Mouse (Mus musculus) liver, embryonic 13.5 days (tissue): ENCODE results near the gene Ddx43. TPM values are rescaled to one million over a fixed set of nuclear protein-coding genes. Genes with fewer than 3 reads are reported as not detected.

Source experiments
- ATAC-seq: fragments of 200-750 bp; cut with Nextera tagmentation; 2 replicates; pipeline ENCODE4 v1.8.0; 2017; ENCODE audit warnings: low read depth, mild to moderate bottlenecking, moderate number of reproducible peaks, moderate library complexity
- DNase-seq: peaks from one replicate; pipeline ENCODE4 v3.0.0; 2022
- H3K27ac ChIP-seq: fragments of 300-500 bp; sonication (generic); 2 replicates; pipeline ENCODE4 v1.5.1; 2015; ENCODE audit warnings: moderate library complexity, mild to moderate bottlenecking, inconsistent platforms
- H3K27me3 ChIP-seq: fragments of 300-500 bp; sonication (generic); 2 replicates; pipeline ENCODE4 v1.6.1; 2015; ENCODE audit warnings: mild to moderate bottlenecking, inconsistent platforms
- H3K36me3 ChIP-seq: fragments of 300-500 bp; sonication (generic); 2 replicates; pipeline ENCODE4 v1.6.1; 2015; ENCODE audit warnings: mild to moderate bottlenecking, inconsistent platforms
- H3K4me1 ChIP-seq: fragments of 300-500 bp; sonication (generic); replicated peaks from 2 replicates; pipeline ENCODE4 v1.6.1; 2015; ENCODE audit warnings: inconsistent platforms
- H3K4me2 ChIP-seq: fragments of 300-500 bp; sonication (generic); 2 replicates; pipeline ENCODE4 v1.6.1; 2015; ENCODE audit warnings: inconsistent platforms, mild to moderate bottlenecking, moderate library complexity
- H3K4me3 ChIP-seq: fragments of 300-500 bp; sonication (generic); replicated peaks from 2 replicates; pipeline ENCODE4 v1.5.1; 2015; ENCODE audit warnings: mild to moderate bottlenecking, inconsistent platforms
- H3K9ac ChIP-seq: fragments of 300-500 bp; sonication (generic); 2 replicates; pipeline ENCODE4 v1.6.1; 2015; ENCODE audit warnings: mild to moderate bottlenecking, inconsistent platforms
- H3K9me3 ChIP-seq: fragments of 300-500 bp; sonication (generic); replicated peaks from 2 replicates; pipeline ENCODE4 v1.6.1; 2016; ENCODE audit warnings: inconsistent platforms
- WGBS: fragments of 180-500 bp; shearing (Covaris S2); methylation state at CpG from one replicate; pipeline ENCODE4 v1.1.7; 2015; ENCODE audit not compliant: insufficient replicate concordance; 5-methylcytosine and 5-hydroxymethylcytosine counted together
- polyA plus RNA-seq: library from polyadenylated mRNA; unstranded; fragments of >200 nt; fragmentation: Nextera tagmentation; extraction: Ambion mirVana; gene quantifications from 2 replicates; pipeline ENCODE4 v1.2.1, GENCODE M21; 2015

The Ddx43 gene
- polyA plus RNA-seq, 1 experiment from 2014 or later, result not detected

GRCm38 (mm10) chr9:78374885-78375389 is 20.6 kb upstream of the Ddx43 start:
- 48% methylated on average over 1 of the region's 1 CpGs for WGBS
- no peak overlapping the region for H3K27ac ChIP-seq
- H3K9ac ChIP-seq, result no peak overlapping the region

GRCm38 (mm10) chr9:78375486-78375885 is 20.1 kb upstream of the Ddx43 start:
- ATAC-seq (no peak), DNase-seq (no peak)
- Histone ChIP-seq H3K27me3 (peaks cover 29% of the 10 kb centered on the region), H3K4me1 (no peaks in the 10 kb centered on the region), H3K9me3 (no peaks in the 10 kb centered on the region), H3K4me2 (no peak overlapping the region), H3K4me3 (no peak overlapping the region), H3K9ac (no peak overlapping the region), H3K36me3 (no peaks in the 10 kb centered on the region), H3K27ac (no peak overlapping the region)
- 63% methylated on average over 4 of the region's 4 CpGs for WGBS

More at GRCm38 (mm10) chr9:78374885-78375389, 20.6 kb upstream of the Ddx43 start:
- Histone ChIP-seq H3K27me3 (peaks cover 27% of the 10 kb centered on the region), H3K36me3 (no peaks in the 10 kb centered on the region), H3K9me3 (no peaks in the 10 kb centered on the region), H3K4me1 (no peaks in the 10 kb centered on the region), H3K4me3 (no peak overlapping the region), H3K4me2 (no peak overlapping the region)
- ATAC-seq (no peak), DNase-seq (no peak)

- Histone ChIP-seq H3K4me2 (no peak overlapping the region), H3K4me1 (no peaks in the 10 kb centered on the region), H3K4me3 (no peak overlapping the region), H3K27me3 (peaks cover 29% of the 10 kb centered on the region), H3K9me3 (no peaks in the 10 kb centered on the region), H3K27ac (no peak overlapping the region), H3K36me3 (no peaks in the 10 kb centered on the region), H3K9ac (no peak overlapping the region)
- DNase-seq (no peak), ATAC-seq (no peak)
- WGBS, result 40% methylated on average over 8 of the region's 8 CpGs
Measured at GRCm38 (mm10) chr9:78377546-78377945, 18.0 kb upstream of the Ddx43 start.

GRCm38 (mm10) chr9:78378113-78378785 is 17.3 kb upstream of the Ddx43 start, which contains the start of gene Ooep:
TSS of gene Ooep (minus strand) at chr9:78378725.
- no peaks in the 10 kb centered on the region for H3K4me1 ChIP-seq
- H3K27me3 ChIP-seq, result peaks cover 29% of the 10 kb centered on the region
- 6% methylated on average over 23 of the region's 23 CpGs for WGBS
- no peak within 1 kb of the TSS; the same call in 1 of the 2 replicates for H3K4me3 ChIP-seq
- no peak within 1 kb of the TSS for H3K9ac ChIP-seq
- ATAC-seq, result no peak
- H3K4me2 ChIP-seq, result peak within 1 kb of the TSS; percentile 43
- H3K36me3 ChIP-seq, result no peaks in the 10 kb centered on the region
- no peaks in the 10 kb centered on the region for H3K9me3 ChIP-seq
- DNase-seq, result no peak
- H3K27ac ChIP-seq, result no peak within 1 kb of the TSS

GRCm38 (mm10) chr9:78385893-78386292 is 9.7 kb upstream of the Ddx43 start:
- DNase-seq (no peak), ATAC-seq (no peak)
- 36% methylated on average over 3 of the region's 3 CpGs for WGBS

GRCm38 (mm10) chr9:78386947-78387346 is 8.6 kb upstream of the Ddx43 start:
- ATAC-seq, result no peak
- 65% methylated on average over 7 of the region's 7 CpGs for whole genome bisulfite sequencing
- H3K4me3 ChIP-seq, result no peak overlapping the region

More at GRCm38 (mm10) chr9:78385893-78386292, 9.7 kb upstream of the Ddx43 start:
- Histone ChIP-seq H3K36me3 (no peaks in the 10 kb centered on the region), H3K4me2 (no peak overlapping the region), H3K4me1 (no peaks in the 10 kb centered on the region), H3K27me3 (0 out of 2 replicates have a peak, but pooled peaks cover 2% of the 10 kb centered on the region), H3K27ac (no peak overlapping the region), H3K9ac (no peak overlapping the region), H3K9me3 (no peaks in the 10 kb centered on the region), H3K4me3 (no peak overlapping the region)

GRCm38 (mm10) chr9:78389981-78390380 is 5.6 kb upstream of the Ddx43 start:
- Histone ChIP-seq H3K9me3 (no peaks in the 10 kb centered on the region), H3K4me1 (no peaks in the 10 kb centered on the region), H3K4me3 (no peak overlapping the region), H3K27ac (no peak overlapping the region), H3K27me3 (peaks cover 41% of the 10 kb centered on the region), H3K36me3 (no peaks in the 10 kb centered on the region), H3K4me2 (no peak overlapping the region), H3K9ac (no peak overlapping the region)
- ATAC-seq (no peak), DNase-seq (no peak)
- 38% methylated on average over 5 of the region's 5 CpGs for WGBS

More at GRCm38 (mm10) chr9:78386947-78387346, 8.6 kb upstream of the Ddx43 start:
- peaks cover 12% of the 10 kb centered on the region; the same call in 1 of the 2 replicates for H3K27me3 ChIP-seq
- H3K4me2 ChIP-seq, result no peak overlapping the region
- DNase-seq, result no peak
- H3K27ac ChIP-seq, result no peak overlapping the region
- no peaks in the 10 kb centered on the region for H3K9me3 ChIP-seq
- H3K4me1 ChIP-seq, result no peaks in the 10 kb centered on the region
- no peak overlapping the region for H3K9ac ChIP-seq
- no peaks in the 10 kb centered on the region for H3K36me3 ChIP-seq

- Histone ChIP-seq H3K27ac (no peak overlapping the region), H3K4me2 (no peak overlapping the region), H3K4me3 (no peak overlapping the region), H3K27me3 (peaks cover 77% of the 10 kb centered on the region), H3K9ac (no peak overlapping the region), H3K4me1 (peaks cover 9% of the 10 kb centered on the region), H3K9me3 (no peaks in the 10 kb centered on the region), H3K36me3 (no peaks in the 10 kb centered on the region)
- 73% methylated on average over 10 of the region's 10 CpGs for WGBS
- ATAC-seq, result no peak
- no peak for DNase-seq
Measured at GRCm38 (mm10) chr9:78393741-78394140, 1.8 kb upstream of the Ddx43 start.

- Histone ChIP-seq H3K9me3 (no peaks in the 10 kb centered on the region), H3K4me3 (no peak overlapping the region), H3K9ac (no peak overlapping the region), H3K27me3 (peaks cover 86% of the 10 kb centered on the region), H3K27ac (no peak overlapping the region), H3K4me1 (peaks cover 9% of the 10 kb centered on the region), H3K4me2 (no peak overlapping the region), H3K36me3 (no peaks in the 10 kb centered on the region)
- ATAC-seq (no peak), DNase-seq (no peak)
- 50% methylated on average over 7 of the region's 7 CpGs for WGBS
Measured at GRCm38 (mm10) chr9:78394602-78395001, 975 bp upstream of the Ddx43 start.

GRCm38 (mm10) chr9:78395244-78395629 is 340 bp upstream of the Ddx43 start:
- Histone ChIP-seq H3K4me2 (peak overlapping the region; percentile 54), H3K27me3 (peaks cover 87% of the 10 kb centered on the region), H3K9ac (no peak overlapping the region), H3K36me3 (no peaks in the 10 kb centered on the region), H3K4me1 (peaks cover 9% of the 10 kb centered on the region), H3K4me3 (no peak overlapping the region), H3K9me3 (no peaks in the 10 kb centered on the region), H3K27ac (no peak overlapping the region)
- no peak for DNase-seq
- WGBS, result 25% methylated on average over 11 of the region's 11 CpGs
- ATAC-seq, result no peak

- Histone ChIP-seq H3K27ac (no peak overlapping the region), H3K9me3 (no peaks in the 10 kb centered on the region), H3K4me2 (no peak overlapping the region), H3K36me3 (no peaks in the 10 kb centered on the region), H3K4me1 (peaks cover 9% of the 10 kb centered on the region), H3K27me3 (peaks cover 79% of the 10 kb centered on the region), H3K9ac (no peak overlapping the region), H3K4me3 (no peak overlapping the region)
- ATAC-seq (no peak), DNase-seq (no peak)
- 42% methylated on average over 9 of the region's 9 CpGs for WGBS
Measured at GRCm38 (mm10) chr9:78396517-78396916, 940 bp downstream of the Ddx43 start.

GRCm38 (mm10) chr9:78400570-78400969 is 5.0 kb downstream of the Ddx43 start:
- 60% methylated on average over 5 of the region's 5 CpGs for WGBS
- ATAC-seq, result no peak
- H3K9me3 ChIP-seq, result no peaks in the 10 kb centered on the region

More at GRCm38 (mm10) chr9:78400570-78400969, 5.0 kb downstream of the Ddx43 start:
- Histone ChIP-seq H3K4me3 (no peak overlapping the region), H3K4me2 (no peak overlapping the region), H3K36me3 (no peaks in the 10 kb centered on the region), H3K27ac (no peak overlapping the region), H3K9ac (no peak overlapping the region), H3K27me3 (peaks cover 40% of the 10 kb centered on the region), H3K4me1 (peaks cover 7% of the 10 kb centered on the region)
- DNase-seq, result no peak
